Mouse (Mus musculus): ENCODE measurements around the gene Inpp5e.

- TF ChIP-seq CTCF (IDR thresholded peaks at IDR 0.05; ENCODE audit: insufficient read depth, low read depth, low read length): no peak
- no peak for TF ChIP-seq POLR2A (IDR thresholded peaks at IDR 0.05; ENCODE audit: insufficient read depth, low read depth, low read length)
Measured at GRCm38 (mm10) chr2:26400296-26400695, 8.7 kb downstream of the Inpp5e start.
